Mouse (Mus musculus): ENCODE results near the gene Gpr153.

The Gpr153 gene

GRCm38 (mm10) chr4:152264867-152265568 is 9.0 kb upstream of the Gpr153 start:
- no peak for DNase-seq

GRCm38 (mm10) chr4:152265791-152266190 is 8.2 kb upstream of the Gpr153 start:
- DNase-seq = no peak

GRCm38 (mm10) chr4:152266236-152266895 is 7.7 kb upstream of the Gpr153 start:
- peak; percentile 20 for DNase-seq

- DNase-seq = peak; percentile 74
These were observed 6.2 kb upstream of the Gpr153 start for GRCm38 (mm10) chr4:152267748-152268369.

GRCm38 (mm10) chr4:152269967-152270366 is 4.1 kb upstream of the Gpr153 start:
- DNase-seq = no peak

GRCm38 (mm10) chr4:152270599-152270998 is 3.4 kb upstream of the Gpr153 start:
- no peak for DNase-seq

GRCm38 (mm10) chr4:152271334-152271733 is 2.7 kb upstream of the Gpr153 start:
- DNase-seq = no peak

GRCm38 (mm10) chr4:152272006-152272405 is 2.0 kb upstream of the Gpr153 start:
- DNase-seq = no peak

GRCm38 (mm10) chr4:152272449-152273049 is 1.5 kb upstream of the Gpr153 start:
- DNase-seq = peak; percentile 59

GRCm38 (mm10) chr4:152273191-152273590 is 841 bp upstream of the Gpr153 start:
- DNase-seq = no peak

GRCm38 (mm10) chr4:152274681-152275131 is 674 bp downstream of the Gpr153 start:
- DNase-seq = peak; percentile 60

- DNase-seq = no peak
These were observed 2.6 kb downstream of the Gpr153 start for GRCm38 (mm10) chr4:152276389-152277347.

GRCm38 (mm10) chr4:152277916-152278315 is 3.9 kb downstream of the Gpr153 start:
- DNase-seq = no peak

GRCm38 (mm10) chr4:152278986-152279385 is 5.0 kb downstream of the Gpr153 start:
- DNase-seq = no peak

- DNase-seq = no peak
These were observed 7.6 kb downstream of the Gpr153 start for GRCm38 (mm10) chr4:152281601-152282000.

GRCm38 (mm10) chr4:152282721-152283120 is 8.7 kb downstream of the Gpr153 start:
- DNase-seq = no peak

GRCm38 (mm10) chr4:152283186-152283950 is 9.3 kb downstream of the Gpr153 start:
- peak; percentile 86 for DNase-seq

GRCm38 (mm10) chr4:152285505-152285904 is 11.5 kb downstream of the Gpr153 start:
- DNase-seq = peak; percentile 70

- no peak for DNase-seq
These were observed 12.2 kb downstream of the Gpr153 start for GRCm38 (mm10) chr4:152286183-152286582.

GRCm38 (mm10) chr4:152286887-152287286 is 12.9 kb downstream of the Gpr153 start:
- DNase-seq = peak; percentile 70
